9 mouse cellular contexts compared by ENCODE assay signal in the genomic region with DNA sequence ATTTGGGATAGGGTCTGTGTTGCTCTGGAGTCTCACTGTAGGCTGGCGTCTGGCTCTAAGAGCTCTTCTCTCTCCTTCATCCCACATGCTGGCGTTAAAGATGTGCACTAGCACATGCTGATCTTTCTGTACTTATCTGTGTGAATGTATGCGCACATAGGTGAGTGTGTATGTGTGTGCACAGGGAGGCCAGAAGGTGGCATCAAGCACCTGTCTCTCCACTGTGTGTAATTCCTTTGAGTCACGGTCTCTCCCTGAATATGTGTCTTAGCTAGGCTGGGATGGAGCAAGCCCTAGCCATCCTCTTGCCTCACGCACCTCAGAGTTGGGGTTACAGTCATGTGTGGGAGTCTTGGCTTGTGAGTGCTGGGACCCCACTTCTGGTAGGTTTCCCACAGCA. TPM values are rescaled to one million over a fixed set of nuclear protein-coding genes. Genes with fewer than 3 reads are reported as not detected.
DNase-seq lines count a peak whose midpoint lies in the region; ATAC-seq and TF ChIP-seq lines count a peak whose summit lies in the region.
"Had no signal": no experiment of that assay in that cellular context is flagged by ENCODE, and none has a peak within 500 bp of the region (broad histone marks: within the 10 kb centered on the region; RNA-seq: fewer than 3 reads in every experiment).

No protein-coding gene starts in this region.

- no peaks in the 10 kb centered on the region for H3K79me2 ChIP-seq in CH12.LX (replicated peaks; ENCODE audit: control insufficient read depth, extremely low read depth, insufficient read depth, poor library complexity, severe bottlenecking)

- in situ Hi-C loops in CH12.LX (cut with MboI; ENCODE audit: low pct_ligation_motif_present, low pct_unique_long_range_greater_than_20kb, low sequenced_read_pairs), result no loop called here

- H3K9ac ChIP-seq in hindbrain, embryonic 12.5 days, result no peak overlapping the region
- H3K9ac ChIP-seq in hindbrain, embryonic 11.5 days (ENCODE audit: low read depth, low read length), result no peak overlapping the region
- no peak overlapping the region for H3K9ac ChIP-seq in CH12.LX (ENCODE audit: insufficient read depth, low read depth)
- H3K9ac ChIP-seq in limb, embryonic 14.5 days (ENCODE audit: low read depth, low read length, severe bottlenecking), result no peak overlapping the region

- no peaks in the 10 kb centered on the region for H3K9me3 ChIP-seq in hindbrain, embryonic 12.5 days (replicated peaks)
- H3K9me3 ChIP-seq in hindbrain, embryonic 11.5 days (ENCODE audit: control insufficient read depth, low read length), result no peaks in the 10 kb centered on the region
- peaks cover 3% of the 10 kb centered on the region for H3K9me3 ChIP-seq in CH12.LX (replicated peaks; ENCODE audit: low read length)
- no peaks in the 10 kb centered on the region for H3K9me3 ChIP-seq in embryonic facial prominence, embryonic 10.5 days
- H3K9me3 ChIP-seq in limb, embryonic 14.5 days (ENCODE audit: control insufficient read depth, low read length), result no peaks in the 10 kb centered on the region

- TF ChIP-seq RAD21 in CH12.LX (IDR thresholded peaks at IDR 0.05; ENCODE audit: low read depth, low read length), result peak; percentile 27

- peak overlapping the region; percentile 60; the same call in 1 of the 2 replicates for H3K4me3 ChIP-seq in hindbrain, embryonic 12.5 days
- no peak overlapping the region for H3K4me3 ChIP-seq in hindbrain, embryonic 11.5 days (ENCODE audit: low read depth, low read length)
- no peak overlapping the region for H3K4me3 ChIP-seq in CH12.LX (replicated peaks in 1 of 3; ENCODE audit: low read depth in 2 of 3, low read length in 2 of 3, poor library complexity in 1 of 3)
- H3K4me3 ChIP-seq in embryonic facial prominence, embryonic 10.5 days, result peak overlapping the region; percentile 71; the same call in 1 of the 2 replicates
- H3K4me3 ChIP-seq in limb, embryonic 14.5 days (replicated peaks; ENCODE audit: low read length), result no peak overlapping the region

- H3K27ac ChIP-seq in hindbrain, embryonic 12.5 days, result no peak overlapping the region
- H3K27ac ChIP-seq in hindbrain, embryonic 11.5 days (ENCODE audit: low read depth, low read length), result no peak overlapping the region
- H3K27ac ChIP-seq in CH12.LX (ENCODE audit: insufficient read depth, low read depth), result no peak overlapping the region
- no peak overlapping the region for H3K27ac ChIP-seq in embryonic facial prominence, embryonic 10.5 days (replicated peaks)
- no peak overlapping the region for H3K27ac ChIP-seq in limb, embryonic 14.5 days (replicated peaks; ENCODE audit: low read depth, low read length)

- H3K4me2 ChIP-seq in hindbrain, embryonic 12.5 days (replicated peaks), result peak overlapping the region; percentile 66
- H3K4me2 ChIP-seq in hindbrain, embryonic 11.5 days (replicated peaks; ENCODE audit: low read depth, low read length), result no peak overlapping the region
- no peak overlapping the region for H3K4me2 ChIP-seq in CH12.LX (ENCODE audit: insufficient read depth, low read depth, poor library complexity, severe bottlenecking)
- H3K4me2 ChIP-seq in limb, embryonic 14.5 days (replicated peaks; ENCODE audit: low read depth, low read length, severe bottlenecking), result peak overlapping the region; percentile 59; the same call in 1 of the 2 replicates

- no peaks in the 10 kb centered on the region for H3K27me3 ChIP-seq in hindbrain, embryonic 12.5 days
- H3K27me3 ChIP-seq in hindbrain, embryonic 11.5 days (ENCODE audit: control insufficient read depth, insufficient read depth, low read length), result no peaks in the 10 kb centered on the region
- H3K27me3 ChIP-seq in CH12.LX (replicated peaks), result no peaks in the 10 kb centered on the region
- no peaks in the 10 kb centered on the region for H3K27me3 ChIP-seq in embryonic facial prominence, embryonic 10.5 days (replicated peaks; ENCODE audit: low read depth, poor library complexity, severe bottlenecking)
- no peaks in the 10 kb centered on the region for H3K27me3 ChIP-seq in limb, embryonic 14.5 days (ENCODE audit: control insufficient read depth, insufficient read depth, low read length)

- DNase-seq in hindbrain, embryonic 11.5 days (ENCODE audit: low spot score), result no peak
- DNase-seq in CH12.LX (ENCODE audit: extremely low read depth), result no peak
- no peak for DNase-seq in embryonic facial prominence, embryonic 10.5 days (ENCODE audit: low spot score)
- DNase-seq in limb, embryonic 14.5 days (ENCODE audit: low spot score), result no peak
- DNase-seq in adrenal gland, adult 18-20 months (ENCODE audit: low spot score in 2 of 2), result no peak
- DNase-seq in cerebellum, postnatal 4 days (ENCODE audit: low spot score in 2 of 2), result no peak
- DNase-seq: right cerebral cortex, postnatal 25 days had no signal

- peaks cover 10% of the 10 kb centered on the region for H3K36me3 ChIP-seq in hindbrain, embryonic 12.5 days
- no peaks in the 10 kb centered on the region for H3K36me3 ChIP-seq in hindbrain, embryonic 11.5 days (ENCODE audit: control insufficient read depth, insufficient read depth, low read length)
- peaks cover 12 to 41% of the 10 kb centered on the region in 2 experiments for H3K36me3 ChIP-seq in CH12.LX (replicated peaks in 1 of 2; ENCODE audit: control insufficient read depth in 1 of 2, insufficient read depth in 1 of 2, low read length in 1 of 2)
- peaks cover 30% of the 10 kb centered on the region for H3K36me3 ChIP-seq in embryonic facial prominence, embryonic 10.5 days (replicated peaks)
- peaks cover 3% of the 10 kb centered on the region; the same call in 1 of the 2 replicates for H3K36me3 ChIP-seq in limb, embryonic 14.5 days (ENCODE audit: control insufficient read depth, insufficient read depth, low read length)

- TF ChIP-seq CTCF in CH12.LX (conservative IDR thresholded peaks at IDR 0.05 in 1 of 2, IDR thresholded peaks at IDR 0.05 in 1 of 2; ENCODE audit: low read depth in 2 of 2, low read length in 2 of 2), result peak in 1 of 2 experiments; percentile 41; a peak in 2 of 4 replicates

- TF ChIP-seq EP300 in CH12.LX (IDR thresholded peaks at IDR 0.05; ENCODE audit: low read length), result no peak

- 93% methylated on average over 5 of the region's 5 CpGs for WGBS in hindbrain, embryonic 12.5 days
- 98% methylated on average over 5 of the region's 5 CpGs for WGBS in hindbrain, embryonic 11.5 days
- 95% methylated on average over 5 of the region's 5 CpGs for WGBS in embryonic facial prominence, embryonic 10.5 days
- WGBS in limb, embryonic 14.5 days, result 97% methylated on average over 5 of the region's 5 CpGs

- peaks cover 22% of the 10 kb centered on the region for H3K4me1 ChIP-seq in hindbrain, embryonic 12.5 days
- H3K4me1 ChIP-seq in hindbrain, embryonic 11.5 days (replicated peaks; ENCODE audit: control insufficient read depth, insufficient read depth, low read length), result 0 out of 2 replicates have a peak, but pooled peaks cover 3% of the 10 kb centered on the region
- peaks cover 0 to 35% of the 10 kb centered on the region in 2 experiments; a peak in 2 of 4 replicates for H3K4me1 ChIP-seq in CH12.LX (ENCODE audit: control insufficient read depth in 1 of 2, insufficient read depth in 2 of 2)
- H3K4me1 ChIP-seq in embryonic facial prominence, embryonic 10.5 days, result peaks cover 24% of the 10 kb centered on the region
- H3K4me1 ChIP-seq in limb, embryonic 14.5 days (ENCODE audit: control insufficient read depth, insufficient read depth, low read length), result peaks cover 8% of the 10 kb centered on the region; the same call in 1 of the 2 replicates

- dilution Hi-C loops in CH12.LX (cut with MboI; ENCODE audit: extremely low pct_ligation_motif_present, extremely low pct_unique_long_range_greater_than_20kb, low sequenced_read_pairs), result no loop called here

- TF ChIP-seq POLR2A in CH12.LX (IDR thresholded peaks at IDR 0.05; ENCODE audit: low read depth, low read length), result no peak
- no peak for TF ChIP-seq POLR2A in limb, embryonic 14.5 days (IDR thresholded peaks at IDR 0.05; ENCODE audit: borderline replicate concordance, extremely low read depth, insufficient read depth, insufficient read length)

- ATAC-seq in hindbrain, embryonic 12.5 days (ENCODE audit: low FRiP score), result no peak
- no peak for ATAC-seq in hindbrain, embryonic 11.5 days (ENCODE audit: low FRiP score)
- no peak for ATAC-seq in limb, embryonic 14.5 days (ENCODE audit: low FRiP score, low read depth)
- no peak for ATAC-seq in erythroid progenitor cell, adult 5-6 weeks (replicated peaks; ENCODE audit: low FRiP score, poor library complexity, severe bottlenecking)

TF ChIP-seq in CH12.LX, 34 proteins besides CTCF, POLR2A, EP300 and RAD21 (continues in another document):
- TF ChIP-seq MAX (IDR thresholded peaks at IDR 0.05; ENCODE audit: low read length) (no peak), MYC (IDR thresholded peaks at IDR 0.05; ENCODE audit: low read depth, low read length) (no peak), HCFC1 (IDR thresholded peaks at IDR 0.05; ENCODE audit: low read depth, low read length) (no peak)

RNA-seq across cellular contexts. Expression of a gene that starts 2.1 kb away (rescaled TPM):
- polyA plus RNA-seq in hindbrain, embryonic 12.5 days (2016; fragmentation: Nextera tagmentation; extraction: Ambion mirVana), result 184 and 198 TPM in 2 replicates
- polyA plus RNA-seq in hindbrain, embryonic 11.5 days (2014; fragmentation: Nextera tagmentation; extraction: Ambion mirVana), result 169 and 191 TPM in 2 replicates
- total RNA-seq in CH12.LX (2012; rRNA removed) (52.1 and 57.3 TPM in 2 replicates), CH12.LX (2014; rRNA removed) (99.2 and 111 TPM in 2 replicates)
- polyA plus RNA-seq in CH12.LX (2012; ENCODE audit: insufficient read length, low read depth), result 66.0 and 71.3 TPM in 2 replicates
- polyA plus RNA-seq in embryonic facial prominence, embryonic 10.5 days (2016; fragmentation: Nextera tagmentation; extraction: Ambion mirVana), result 128 and 149 TPM in 2 replicates
- polyA plus RNA-seq in limb, embryonic 14.5 days (2012; rRNA removed), result 100 and 115 TPM in 2 replicates
- 199 and 214 TPM in 2 replicates for polyA plus RNA-seq in limb, embryonic 14.5 days (2014; fragmentation: Nextera tagmentation; extraction: Ambion mirVana)
- total RNA-seq in erythroid progenitor cell, adult 5-6 weeks (2015; ENCODE audit: low replicate concordance), result 22.0 and 25.6 TPM in 2 replicates
- 6.3 and 24.6 TPM in 2 replicates for total RNA-seq in erythroid progenitor cell, adult 5-6 weeks (2017; ENCODE audit: low replicate concordance)
- total RNA-seq in adrenal gland, adult 18-20 months (2021), result 10 to 100 TPM; 48.9 to 76.9 TPM

RNA-seq across cellular contexts. Expression of a gene that starts 40.3 kb away (rescaled TPM):
- polyA plus RNA-seq in hindbrain, embryonic 12.5 days (2016; fragmentation: Nextera tagmentation; extraction: Ambion mirVana), result 124 and 127 TPM in 2 replicates
- polyA plus RNA-seq in hindbrain, embryonic 11.5 days (2014; fragmentation: Nextera tagmentation; extraction: Ambion mirVana), result 123 and 124 TPM in 2 replicates
- total RNA-seq in CH12.LX (2012; rRNA removed) (83.5 and 105 TPM in 2 replicates), CH12.LX (2014; rRNA removed) (136 and 155 TPM in 2 replicates)
- 93.7 and 93.8 TPM in 2 replicates for polyA plus RNA-seq in CH12.LX (2012; ENCODE audit: insufficient read length, low read depth)
- polyA plus RNA-seq in embryonic facial prominence, embryonic 10.5 days (2016; fragmentation: Nextera tagmentation; extraction: Ambion mirVana), result 99.0 and 99.1 TPM in 2 replicates
- polyA plus RNA-seq in limb, embryonic 14.5 days (2012; rRNA removed), result 23.5 and 24.2 TPM in 2 replicates
- polyA plus RNA-seq in limb, embryonic 14.5 days (2014; fragmentation: Nextera tagmentation; extraction: Ambion mirVana), result 43.1 and 43.8 TPM in 2 replicates
- 7.6 and 8.4 TPM in 2 replicates for total RNA-seq in erythroid progenitor cell, adult 5-6 weeks (2015; ENCODE audit: low replicate concordance)
- total RNA-seq in erythroid progenitor cell, adult 5-6 weeks (2017; ENCODE audit: low replicate concordance), result 8.7 and 10.0 TPM in 2 replicates
- 10 to 100 TPM; 45.5 to 61.1 TPM for total RNA-seq in adrenal gland, adult 18-20 months (2021)

Comparison
In these comparisons a context has a peak if more than half of its experiments do, and no peak if none do; other contexts are left out.
1. H3K4me2 ChIP-seq: peak in hindbrain, embryonic 12.5 days (single experiment) and limb, embryonic 14.5 days (single experiment); none in hindbrain, embryonic 11.5 days (single experiment) and CH12.LX (single experiment).
2. H3K4me3 ChIP-seq: peak in hindbrain, embryonic 12.5 days (single experiment) and embryonic facial prominence, embryonic 10.5 days (single experiment); none in hindbrain, embryonic 11.5 days (single experiment), CH12.LX (0 of 3) and limb, embryonic 14.5 days (single experiment).